Mouse (Mus musculus) lung, postnatal 4 days (tissue): ENCODE data around the gene Teddm2.

ENCODE experiments used
- DNase-seq, 2 experiments: peaks; one replicate each; pipeline ENCODE4 v3.0.0; 2021

Teddm2 gene

GRCm38 (mm10) chr1:153807390-153807993 lies 92.5 kb downstream of the Teddm2 start:
- DNase-seq = peak in 1 of 2 experiments; percentile 75

- DNase-seq = no peak
Observed at GRCm38 (mm10) chr1:153803530-153803929, 96.5 kb downstream of the Teddm2 start.

- DNase-seq = peak; percentile 4 to 35
Observed at GRCm38 (mm10) chr1:153802691-153803090, 97.3 kb downstream of the Teddm2 start.
